16 mouse cellular contexts compared by ENCODE assay signal in the genomic region with DNA sequence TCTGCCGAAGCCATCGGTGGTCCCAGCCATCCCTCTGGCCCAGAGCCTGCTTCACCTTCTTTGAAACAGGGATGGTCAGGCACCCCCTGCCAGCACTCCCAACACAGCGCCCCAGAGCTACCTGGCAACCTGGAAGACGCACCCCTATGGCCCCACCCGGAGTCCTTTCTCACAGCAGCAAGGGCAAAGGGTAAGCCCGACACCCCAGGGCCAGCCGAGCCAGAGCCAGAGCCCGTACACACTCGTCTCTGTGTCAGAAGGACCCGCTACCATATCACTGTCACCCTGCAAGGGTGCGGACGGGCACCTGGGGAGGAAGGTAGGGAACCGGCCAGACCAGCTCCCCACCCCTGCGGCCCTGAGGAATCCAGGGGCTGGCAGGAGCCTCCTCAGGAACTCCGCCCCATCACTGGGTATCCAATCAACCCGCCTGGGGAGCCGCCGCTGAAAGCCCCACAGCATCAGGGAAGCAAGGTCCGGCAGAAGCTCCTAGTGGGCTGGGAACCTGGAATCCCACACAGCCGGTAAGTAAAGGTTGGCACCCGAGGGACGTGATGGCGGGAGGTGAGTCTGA. TPM values are rescaled to one million over a fixed set of nuclear protein-coding genes. Genes with fewer than 3 reads are reported as not detected.
A peak's percentile ranks its signal among the peaks of the same experiment; 100 is the strongest.
DNase-seq lines count a peak whose midpoint lies in the region; ATAC-seq and TF ChIP-seq lines count a peak whose summit lies in the region.
"Had no signal": no experiment of that assay in that cellular context is flagged by ENCODE, and none has a peak within 500 bp of the region (broad histone marks: within the 10 kb centered on the region; RNA-seq: fewer than 3 reads in every experiment).

No protein-coding gene starts in this region.

- no peak for DNase-seq in heart, adult 9 months (ENCODE audit: low spot score in 2 of 2)
- peak; percentile 48 for DNase-seq in kidney, adult 2 months
- peak; percentile 62 to 78 for DNase-seq in lung, adult 18-20 months
- DNase-seq in stomach, postnatal 0 days (ENCODE audit: low spot score) = peak; percentile 83
- DNase-seq in adrenal gland, adult 2 months = no peak
- DNase-seq in gastrocnemius, postnatal 36 days = no peak
- DNase-seq: B cell, adult 2 months; heart, adult 2 months had no signal

- H3K9ac ChIP-seq in heart, embryonic 13.5 days = no peak overlapping the region
- H3K9ac ChIP-seq in stomach, postnatal 0 days (ENCODE audit: low read length) = peak overlapping the region; percentile 35; the same call in 1 of the 2 replicates
- H3K9ac ChIP-seq in hindbrain, embryonic 12.5 days = no peak overlapping the region

- H3K9me3 ChIP-seq in heart, embryonic 13.5 days = no peaks in the 10 kb centered on the region
- no peaks in the 10 kb centered on the region for H3K9me3 ChIP-seq in stomach, postnatal 0 days (ENCODE audit: control insufficient read depth, low read length)
- no peaks in the 10 kb centered on the region for H3K9me3 ChIP-seq in hindbrain, embryonic 12.5 days (replicated peaks)

- no peak for ATAC-seq in heart, embryonic 13.5 days (ENCODE audit: extremely low read depth, insufficient number of reproducible peaks, low FRiP score, low TSS enrichment)
- peak; percentile 51 for ATAC-seq in stomach, postnatal 0 days (ENCODE audit: low FRiP score, low TSS enrichment)
- ATAC-seq in hindbrain, embryonic 12.5 days (ENCODE audit: low FRiP score) = no peak
- ATAC-seq: forebrain, embryonic 16.5 days had no signal

- intact Hi-C loops in gastrocnemius, postnatal 36 days (cut with DNase I) = no loop called here

- H3K4me3 ChIP-seq in heart, embryonic 13.5 days = 0 out of 2 replicates have a peak overlapping the region, but pooled peaks have one; percentile 4
- H3K4me3 ChIP-seq in kidney, adult 2 months (ENCODE audit: insufficient read depth, low read depth, low read length) = no peak overlapping the region
- peak overlapping the region; percentile 27; the same call in 1 of the 2 replicates for H3K4me3 ChIP-seq in stomach, postnatal 0 days (ENCODE audit: low read depth, low read length)
- no peak overlapping the region for H3K4me3 ChIP-seq in hindbrain, embryonic 12.5 days
- H3K4me3 ChIP-seq: heart, adult 2 months had no signal

- no peak for TF ChIP-seq POLR2A in kidney, adult 2 months (IDR thresholded peaks at IDR 0.05; ENCODE audit: low read depth, low read length)

- peak overlapping the region; percentile 13; the same call in 1 of the 2 replicates for H3K4me2 ChIP-seq in heart, embryonic 13.5 days
- peak overlapping the region; percentile 47 for H3K4me2 ChIP-seq in stomach, postnatal 0 days (replicated peaks; ENCODE audit: low read depth)
- no peak overlapping the region for H3K4me2 ChIP-seq in hindbrain, embryonic 12.5 days (replicated peaks)

- no peaks in the 10 kb centered on the region for H3K36me3 ChIP-seq in heart, embryonic 13.5 days
- no peaks in the 10 kb centered on the region for H3K36me3 ChIP-seq in kidney, adult 2 months (ENCODE audit: control insufficient read depth, insufficient read depth, low read length)
- no peaks in the 10 kb centered on the region for H3K36me3 ChIP-seq in stomach, postnatal 0 days (ENCODE audit: control insufficient read depth, insufficient read depth, low read length)
- H3K36me3 ChIP-seq in hindbrain, embryonic 12.5 days = no peaks in the 10 kb centered on the region

- no peak for TF ChIP-seq CTCF in kidney, adult 2 months (conservative IDR thresholded peaks at IDR 0.05; ENCODE audit: insufficient read depth, insufficient read length, low read depth, low read length)
- TF ChIP-seq CTCF in stomach, postnatal 0 days (IDR thresholded peaks at IDR 0.05; ENCODE audit: low read depth) = no peak

- 23% methylated on average over 23 of the region's 23 CpGs for WGBS in heart, embryonic 13.5 days
- WGBS in kidney, adult 2 months = 17% methylated on average over 23 of the region's 23 CpGs
- WGBS in stomach, postnatal 0 days = 15% methylated on average over 23 of the region's 23 CpGs
- WGBS in hindbrain, embryonic 12.5 days = 25% methylated on average over 23 of the region's 23 CpGs

- peaks cover 63% of the 10 kb centered on the region for H3K27me3 ChIP-seq in heart, embryonic 13.5 days (replicated peaks)
- H3K27me3 ChIP-seq in kidney, adult 2 months (replicated peaks; ENCODE audit: control insufficient read depth, insufficient read depth, low read length) = no peaks in the 10 kb centered on the region
- H3K27me3 ChIP-seq in stomach, postnatal 0 days (ENCODE audit: control insufficient read depth, insufficient read depth, low read length) = no peaks in the 10 kb centered on the region; the same call in 1 of the 2 replicates
- peaks cover 32% of the 10 kb centered on the region for H3K27me3 ChIP-seq in hindbrain, embryonic 12.5 days

- H3K4me1 ChIP-seq in heart, embryonic 13.5 days = peaks cover 4% of the 10 kb centered on the region; the same call in 1 of the 2 replicates
- H3K4me1 ChIP-seq in kidney, adult 2 months (ENCODE audit: control insufficient read depth, insufficient read depth, low read length) = peaks cover 3% of the 10 kb centered on the region; the same call in 1 of the 2 replicates
- H3K4me1 ChIP-seq in stomach, postnatal 0 days (replicated peaks; ENCODE audit: control insufficient read depth, insufficient read depth) = 0 out of 2 replicates have a peak, but pooled peaks cover 3% of the 10 kb centered on the region
- H3K4me1 ChIP-seq in hindbrain, embryonic 12.5 days = no peaks in the 10 kb centered on the region; the same call in 1 of the 2 replicates

- TF ChIP-seq EP300 in stomach, postnatal 0 days (optimal IDR thresholded peaks at IDR 0.05) = no peak

- no peak overlapping the region for H3K27ac ChIP-seq in heart, embryonic 13.5 days (replicated peaks)
- no peak overlapping the region for H3K27ac ChIP-seq in kidney, adult 2 months (ENCODE audit: insufficient read depth, low read depth, low read length)
- peak overlapping the region; percentile 74 for H3K27ac ChIP-seq in stomach, postnatal 0 days (replicated peaks)
- H3K27ac ChIP-seq in hindbrain, embryonic 12.5 days = no peak overlapping the region
- H3K27ac ChIP-seq: heart, adult 2 months had no signal

RNA-seq across cellular contexts. Expression of gene Crybg2, which starts 4.9 kb away (rescaled TPM):
- 0.46 TPM in 1 of 2 replicates, not detected in the other for polyA plus RNA-seq in heart, embryonic 13.5 days (2015; fragmentation: Nextera tagmentation; extraction: Ambion mirVana)
- polyA plus RNA-seq in kidney, adult 2 months (2012; rRNA removed) = 0.69 and 1.0 TPM in 2 replicates
- polyA plus RNA-seq in stomach, postnatal 0 days (2015; fragmentation: Nextera tagmentation; extraction: Ambion mirVana) = 15.6 and 21.6 TPM in 2 replicates
- under 1 TPM; 0.14 to 0.46 TPM for total RNA-seq in adrenal gland, adult 2 months (2021)
- polyA plus RNA-seq in adrenal gland, adult 2 months (2012; rRNA removed) = 0.12 and 0.21 TPM in 2 replicates
- not detected for total RNA-seq in gastrocnemius, postnatal 36 days (2021)
- polyA plus RNA-seq in hindbrain, embryonic 12.5 days (2016; fragmentation: Nextera tagmentation; extraction: Ambion mirVana) = 2.3 and 2.5 TPM in 2 replicates
- total RNA-seq: heart, adult 2 months had no signal

RNA-seq across cellular contexts. Expression of gene Zfp683, which starts 11.9 kb away (rescaled TPM):
- polyA plus RNA-seq in heart, embryonic 13.5 days (2015; fragmentation: Nextera tagmentation; extraction: Ambion mirVana) = not detected in 2 replicates
- polyA plus RNA-seq in kidney, adult 2 months (2012; rRNA removed) = 0.52 and 0.81 TPM in 2 replicates
- not detected in 2 replicates for polyA plus RNA-seq in stomach, postnatal 0 days (2015; fragmentation: Nextera tagmentation; extraction: Ambion mirVana)
- total RNA-seq in adrenal gland, adult 2 months (2021) = under 1 TPM in 1 of 2 experiments, not detected in 1; 0.21 TPM
- 0.98 and 1.1 TPM in 2 replicates for polyA plus RNA-seq in adrenal gland, adult 2 months (2012; rRNA removed)
- not detected for total RNA-seq in gastrocnemius, postnatal 36 days (2021)
- polyA plus RNA-seq in hindbrain, embryonic 12.5 days (2016; fragmentation: Nextera tagmentation; extraction: Ambion mirVana) = not detected in 2 replicates
- total RNA-seq: heart, adult 2 months; left cerebral cortex, postnatal 25 days; megakaryocyte-erythroid progenitor cell, adult 5-6 weeks had no signal
- polyA plus RNA-seq: brain, embryonic 14.5 days; cortical plate, adult 2 months; forebrain, embryonic 16.5 days; heart, adult 2 months; neural tube, embryonic 14.5 days had no signal

RNA-seq across cellular contexts. Expression of gene Cd52, which starts 29.4 kb away (rescaled TPM):
- 7.6 and 7.7 TPM in 2 replicates for polyA plus RNA-seq in heart, embryonic 13.5 days (2015; fragmentation: Nextera tagmentation; extraction: Ambion mirVana)
- 14.8 and 65.1 TPM in 2 replicates for polyA plus RNA-seq in kidney, adult 2 months (2012; rRNA removed)
- 18.0 and 20.3 TPM in 2 replicates for polyA plus RNA-seq in stomach, postnatal 0 days (2015; fragmentation: Nextera tagmentation; extraction: Ambion mirVana)
- total RNA-seq in adrenal gland, adult 2 months (2021) = 10 to 100 TPM; 17.0 to 23.2 TPM
- 9.5 and 9.7 TPM in 2 replicates for polyA plus RNA-seq in adrenal gland, adult 2 months (2012; rRNA removed)
- total RNA-seq in gastrocnemius, postnatal 36 days (2021) = 1 to 10 TPM; 1.1 to 1.9 TPM
- 4.8 and 5.0 TPM in 2 replicates for polyA plus RNA-seq in hindbrain, embryonic 12.5 days (2016; fragmentation: Nextera tagmentation; extraction: Ambion mirVana)

RNA-seq across cellular contexts. Expression of gene Ubxn11, which starts 36.9 kb away (rescaled TPM):
- 1.7 and 2.1 TPM in 2 replicates for polyA plus RNA-seq in heart, embryonic 13.5 days (2015; fragmentation: Nextera tagmentation; extraction: Ambion mirVana)
- polyA plus RNA-seq in kidney, adult 2 months (2012; rRNA removed) = 5.6 and 5.9 TPM in 2 replicates
- polyA plus RNA-seq in stomach, postnatal 0 days (2015; fragmentation: Nextera tagmentation; extraction: Ambion mirVana) = 1.3 TPM in 2 replicates
- 1 to 10 TPM; 5.4 to 6.7 TPM for total RNA-seq in adrenal gland, adult 2 months (2021)
- 7.5 and 10.1 TPM in 2 replicates for polyA plus RNA-seq in adrenal gland, adult 2 months (2012; rRNA removed)
- 1 to 10 TPM; 1.4 to 2.1 TPM for total RNA-seq in gastrocnemius, postnatal 36 days (2021)
- 11.6 and 13.4 TPM in 2 replicates for polyA plus RNA-seq in hindbrain, embryonic 12.5 days (2016; fragmentation: Nextera tagmentation; extraction: Ambion mirVana)

RNA-seq across cellular contexts. Expression of gene Lin28a, which starts 46.9 kb away (rescaled TPM):
- polyA plus RNA-seq in heart, embryonic 13.5 days (2015; fragmentation: Nextera tagmentation; extraction: Ambion mirVana) = 0.25 and 0.27 TPM in 2 replicates
- not detected in 2 replicates for polyA plus RNA-seq in kidney, adult 2 months (2012; rRNA removed)
- not detected in 2 replicates for polyA plus RNA-seq in stomach, postnatal 0 days (2015; fragmentation: Nextera tagmentation; extraction: Ambion mirVana)
- not detected for total RNA-seq in adrenal gland, adult 2 months (2021)
- not detected in 2 replicates for polyA plus RNA-seq in adrenal gland, adult 2 months (2012; rRNA removed)
- total RNA-seq in gastrocnemius, postnatal 36 days (2021) = 1 to 10 TPM in 1 of 2 experiments, under 1 TPM in 1; 0.28 to 1.1 TPM
- polyA plus RNA-seq in hindbrain, embryonic 12.5 days (2016; fragmentation: Nextera tagmentation; extraction: Ambion mirVana) = 1.4 TPM in 2 replicates
- total RNA-seq: heart, adult 2 months; left cerebral cortex, postnatal 25 days had no signal
- polyA plus RNA-seq: cortical plate, adult 2 months; forebrain, embryonic 16.5 days; heart, adult 2 months had no signal

Comparison
In these comparisons a context has a peak if more than half of its experiments do, and no peak if none do; other contexts are left out.
1. H3K4me3 ChIP-seq: peak in heart, embryonic 13.5 days (single experiment) and stomach, postnatal 0 days (single experiment); none in kidney, adult 2 months (single experiment) and hindbrain, embryonic 12.5 days (single experiment).
2. DNase-seq: peak in kidney, adult 2 months (single experiment), lung, adult 18-20 months (2 of 2) and stomach, postnatal 0 days (single experiment); none in heart, adult 9 months (0 of 2), adrenal gland, adult 2 months (single experiment) and gastrocnemius, postnatal 36 days (0 of 2).